Mouse (Mus musculus): ENCODE measurements around the gene Cfdp1. TPM values are rescaled to one million over a fixed set of nuclear protein-coding genes. Genes with fewer than 3 reads are reported as not detected.

Cfdp1 gene
- total and polyA plus RNA-seq, 2 experiments from 2014 or later, result 121 to 195 TPM

- Histone ChIP-seq H3K27ac (ENCODE audit: low read depth, low read length) (no peak overlapping the region), H3K4me1 (ENCODE audit: insufficient read depth) (peaks cover 4% of the 10 kb centered on the region; the same call in 1 of the 2 replicates), H3K9me3 (ENCODE audit: low read length) (no peaks in the 10 kb centered on the region), H3K27me3 (ENCODE audit: insufficient read depth, low read length) (no peaks in the 10 kb centered on the region), H3K9ac (no peak overlapping the region), H3K36me3 (ENCODE audit: insufficient read depth) (0 out of 2 replicates have a peak, but pooled peaks cover 5% of the 10 kb centered on the region), H3K4me3 (ENCODE audit: low read depth, low read length) (no peak overlapping the region), H3K4me2 (ENCODE audit: low read depth) (no peak overlapping the region)
- no peak for TF ChIP-seq CTCF (IDR thresholded peaks at IDR 0.05; ENCODE audit: low read depth)
- ATAC-seq (no peak), DNase-seq (no peak)
- WGBS, result 86% methylated on average over 10 of the region's 10 CpGs
Measured at GRCm38 (mm10) chr8:111780697-111781424, 73.2 kb downstream of the Cfdp1 start.

GRCm38 (mm10) chr8:111779690-111780089, 74.4 kb downstream of the Cfdp1 start:
- ATAC-seq, result no peak
- no peak overlapping the region for H3K4me3 ChIP-seq (ENCODE audit: low read depth, low read length)
- no peaks in the 10 kb centered on the region for H3K9me3 ChIP-seq (ENCODE audit: low read length)
- peaks cover 4% of the 10 kb centered on the region; the same call in 1 of the 2 replicates for H3K4me1 ChIP-seq (ENCODE audit: insufficient read depth)
- no peak overlapping the region for H3K27ac ChIP-seq (ENCODE audit: low read depth, low read length)
- 81% methylated on average over 7 of the region's 7 CpGs for WGBS
- no peak for TF ChIP-seq CTCF (IDR thresholded peaks at IDR 0.05; ENCODE audit: low read depth)
- no peak for DNase-seq
- no peak overlapping the region for H3K4me2 ChIP-seq (ENCODE audit: low read depth)
- H3K36me3 ChIP-seq (ENCODE audit: insufficient read depth), result peaks cover 6% of the 10 kb centered on the region; the same call in 1 of the 2 replicates
- no peaks in the 10 kb centered on the region for H3K27me3 ChIP-seq (ENCODE audit: insufficient read depth, low read length)
- no peak overlapping the region for H3K9ac ChIP-seq

- peaks cover 4% of the 10 kb centered on the region; the same call in 1 of the 2 replicates for H3K4me1 ChIP-seq (ENCODE audit: insufficient read depth)
- ATAC-seq (peak; percentile 82), DNase-seq (peak; percentile 34)
- no peak overlapping the region for H3K4me2 ChIP-seq (ENCODE audit: low read depth)
- H3K36me3 ChIP-seq (ENCODE audit: insufficient read depth), result peaks cover 8% of the 10 kb centered on the region; the same call in 1 of the 2 replicates
- no peaks in the 10 kb centered on the region for H3K9me3 ChIP-seq (ENCODE audit: low read length)
- no peak overlapping the region for H3K27ac ChIP-seq (ENCODE audit: low read depth, low read length)
- peak; percentile 31; the same call in 1 of the 2 replicates for TF ChIP-seq CTCF (IDR thresholded peaks at IDR 0.05; ENCODE audit: low read depth)
- no peak overlapping the region for H3K9ac ChIP-seq
- 28% methylated on average over 7 of the region's 7 CpGs for WGBS
- H3K27me3 ChIP-seq (ENCODE audit: insufficient read depth, low read length), result no peaks in the 10 kb centered on the region
- H3K4me3 ChIP-seq (ENCODE audit: low read depth, low read length), result no peak overlapping the region
Measured at GRCm38 (mm10) chr8:111778801-111779200, 75.3 kb downstream of the Cfdp1 start.

- H3K4me2 ChIP-seq (ENCODE audit: low read depth), result no peak overlapping the region
- H3K9ac ChIP-seq, result no peak overlapping the region
- TF ChIP-seq CTCF (IDR thresholded peaks at IDR 0.05; ENCODE audit: low read depth), result no peak
- peaks cover 4% of the 10 kb centered on the region; the same call in 1 of the 2 replicates for H3K4me1 ChIP-seq (ENCODE audit: insufficient read depth)
- no peak overlapping the region for H3K27ac ChIP-seq (ENCODE audit: low read depth, low read length)
- H3K27me3 ChIP-seq (ENCODE audit: insufficient read depth, low read length), result no peaks in the 10 kb centered on the region
- H3K9me3 ChIP-seq (ENCODE audit: low read length), result no peaks in the 10 kb centered on the region
- DNase-seq, result no peak
- ATAC-seq, result no peak
- H3K36me3 ChIP-seq (ENCODE audit: insufficient read depth), result peaks cover 8% of the 10 kb centered on the region; the same call in 1 of the 2 replicates
- H3K4me3 ChIP-seq (ENCODE audit: low read depth, low read length), result no peak overlapping the region
- 94% methylated on average over 4 of the region's 4 CpGs for WGBS
Measured at GRCm38 (mm10) chr8:111776492-111776891, 77.6 kb downstream of the Cfdp1 start.

- Histone ChIP-seq H3K4me3 (ENCODE audit: low read depth, low read length) (no peak overlapping the region), H3K27me3 (ENCODE audit: insufficient read depth, low read length) (no peaks in the 10 kb centered on the region), H3K4me1 (ENCODE audit: insufficient read depth) (peaks cover 4% of the 10 kb centered on the region; the same call in 1 of the 2 replicates), H3K27ac (ENCODE audit: low read depth, low read length) (no peak overlapping the region), H3K9ac (no peak overlapping the region), H3K4me2 (ENCODE audit: low read depth) (no peak overlapping the region), H3K36me3 (ENCODE audit: insufficient read depth) (peaks cover 8% of the 10 kb centered on the region; the same call in 1 of the 2 replicates), H3K9me3 (ENCODE audit: low read length) (no peaks in the 10 kb centered on the region)
- 93% methylated on average over 6 of the region's 6 CpGs for WGBS
- no peak for TF ChIP-seq CTCF (IDR thresholded peaks at IDR 0.05; ENCODE audit: low read depth)
- ATAC-seq (no peak), DNase-seq (no peak)
Measured at GRCm38 (mm10) chr8:111775766-111776165, 78.3 kb downstream of the Cfdp1 start.

GRCm38 (mm10) chr8:111773476-111773875, 80.6 kb downstream of the Cfdp1 start:
- Histone ChIP-seq H3K9me3 (ENCODE audit: low read length) (no peaks in the 10 kb centered on the region), H3K9ac (no peak overlapping the region), H3K27me3 (ENCODE audit: insufficient read depth, low read length) (no peaks in the 10 kb centered on the region), H3K36me3 (ENCODE audit: insufficient read depth) (peaks cover 7% of the 10 kb centered on the region; the same call in 1 of the 2 replicates), H3K4me2 (ENCODE audit: low read depth) (no peak overlapping the region), H3K4me1 (ENCODE audit: insufficient read depth) (no peaks in the 10 kb centered on the region), H3K27ac (ENCODE audit: low read depth, low read length) (no peak overlapping the region), H3K4me3 (ENCODE audit: low read depth, low read length) (no peak overlapping the region)
- TF ChIP-seq CTCF (IDR thresholded peaks at IDR 0.05; ENCODE audit: low read depth), result no peak
- ATAC-seq (no peak), DNase-seq (no peak)
- WGBS, result 89% methylated on average over 5 of the region's 5 CpGs

GRCm38 (mm10) chr8:111773057-111773456, 81.0 kb downstream of the Cfdp1 start:
- no peaks in the 10 kb centered on the region for H3K4me1 ChIP-seq (ENCODE audit: insufficient read depth)
- no peak for DNase-seq
- H3K36me3 ChIP-seq (ENCODE audit: insufficient read depth), result peaks cover 4% of the 10 kb centered on the region
- no peak overlapping the region for H3K4me3 ChIP-seq (ENCODE audit: low read depth, low read length)
- H3K9ac ChIP-seq, result no peak overlapping the region
- H3K4me2 ChIP-seq (ENCODE audit: low read depth), result no peak overlapping the region
- WGBS, result 87% methylated on average over 7 of the region's 7 CpGs
- H3K27me3 ChIP-seq (ENCODE audit: insufficient read depth, low read length), result no peaks in the 10 kb centered on the region
- no peak for TF ChIP-seq CTCF (IDR thresholded peaks at IDR 0.05; ENCODE audit: low read depth)
- no peak for ATAC-seq
- H3K9me3 ChIP-seq (ENCODE audit: low read length), result no peaks in the 10 kb centered on the region
- H3K27ac ChIP-seq (ENCODE audit: low read depth, low read length), result no peak overlapping the region

All from forebrain, postnatal 0 days (tissue).